Mouse (Mus musculus) MEL (cell line): ENCODE measurements at regions not wholly inside any gene's neighbourhood (a gene's known extent, or its start where the extent isn't known, plus 50 kb on each side); places are given as distances from the start of the nearest gene placed in this dataset.

Experiments
- DNase-seq: peaks from one replicate; pipeline ENCODE4 v3.0.0; 2011; ENCODE audit warnings: low read depth, low spot score
- H3K27ac ChIP-seq: 2 replicates; pipeline ENCODE4 v1.5.1; 2012; ENCODE audit warnings: low read depth, mild to moderate bottlenecking, control low read depth, low read length, moderate library complexity; ENCODE audit not compliant: control insufficient read depth
- H3K27me3 ChIP-seq, 2 experiments: fragments of 150-350 bp in 1 of 2; sonication (generic) in 1 of 2; 2 replicates each; pipeline ENCODE4 v1.6.1; 2012; ENCODE audit warnings: low read length in 2 of 2, mild to moderate bottlenecking in 2 of 2, improper control_type of control experiment in 1 of 2, moderate library complexity in 1 of 2; ENCODE audit not compliant: insufficient read depth in 2 of 2, control insufficient read depth in 1 of 2
- H3K36me3 ChIP-seq, 2 experiments: 2 replicates each; pipeline ENCODE4 v1.6.1; 2012 to 2014; ENCODE audit warnings: low read length in 2 of 2, improper control_type of control experiment in 1 of 2, inconsistent platforms in 1 of 2, mild to moderate bottlenecking in 1 of 2; ENCODE audit not compliant: insufficient read depth in 2 of 2, control insufficient read depth in 1 of 2
- H3K4me1 ChIP-seq, 2 experiments: fragments of 150-350 bp in 1 of 2; sonication (generic) in 1 of 2; 2 replicates each; pipeline ENCODE4 v1.6.1; 2012; ENCODE audit warnings: low read length in 2 of 2, improper control_type of control experiment in 1 of 2, mild to moderate bottlenecking in 1 of 2; ENCODE audit not compliant: insufficient read depth in 2 of 2, control insufficient read depth in 1 of 2
- H3K4me3 ChIP-seq, 2 experiments: fragments of 150-350 bp in 1 of 2; sonication (generic) in 1 of 2; 2 replicates each; pipeline ENCODE4 v1.5.1; 2012; ENCODE audit warnings: low read depth in 2 of 2, low read length in 2 of 2, mild to moderate bottlenecking in 2 of 2, moderate library complexity in 2 of 2, control low read depth in 1 of 2, improper control_type of control experiment in 1 of 2; ENCODE audit not compliant: control insufficient read depth in 1 of 2, insufficient read depth in 1 of 2
- H3K79me2 ChIP-seq: 2 replicates; pipeline ENCODE4 v1.6.1; 2012; ENCODE audit warnings: mild to moderate bottlenecking, low read length, moderate library complexity; ENCODE audit not compliant: control insufficient read depth, poor library complexity, insufficient read depth
- H3K9ac ChIP-seq: 2 replicates; pipeline ENCODE4 v1.6.1; 2012; ENCODE audit warnings: low read depth, mild to moderate bottlenecking, control low read depth, low read length, moderate library complexity; ENCODE audit not compliant: control insufficient read depth, poor library complexity, severe bottlenecking
- H3K9me3 ChIP-seq: fragments of 150-350 bp; sonication (generic); replicated peaks from 2 replicates; pipeline ENCODE4 v1.6.1; 2012; ENCODE audit warnings: mild to moderate bottlenecking, low read length, improper control_type of control experiment, moderate library complexity; ENCODE audit not compliant: insufficient read depth
- BHLHE40 ChIP-seq: IDR thresholded peaks from 2 replicates; pipeline ENCODE4 v1.6.1; 2012; ENCODE audit warnings: low read depth, mild to moderate bottlenecking, inconsistent platforms, low read length, improper control_type of control experiment, borderline replicate concordance
- CHD1 ChIP-seq: IDR thresholded peaks from 2 replicates; pipeline ENCODE4 v1.6.1; 2012; ENCODE audit warnings: low read depth, mild to moderate bottlenecking, inconsistent platforms, low read length, improper control_type of control experiment
- CHD2 ChIP-seq: IDR thresholded peaks from 2 replicates; pipeline ENCODE4 v1.6.1; 2011; ENCODE audit warnings: low read length, improper control_type of control experiment
- CTCF ChIP-seq, 3 experiments: IDR thresholded peaks in 2 of 3; conservative IDR thresholded peaks in 1 of 3; 2 replicates each; pipeline ENCODE4 v1.5.1; 2011 to 2012; ENCODE audit warnings: low read length in 3 of 3, low read depth in 2 of 3, mild to moderate bottlenecking in 2 of 3, improper control_type of control experiment in 1 of 3, inconsistent platforms in 1 of 3, mixed read lengths in 1 of 3, moderate library complexity in 1 of 3; ENCODE audit not compliant: control insufficient read depth in 1 of 3, insufficient read depth in 1 of 3, poor library complexity in 1 of 3, severe bottlenecking in 1 of 3
- EP300 ChIP-seq, 2 experiments: IDR thresholded peaks; 2 replicates each; pipeline ENCODE4 v1.6.1; 2011; ENCODE audit warnings: improper control_type of control experiment in 2 of 2, low read length in 2 of 2, low read depth in 1 of 2, mild to moderate bottlenecking in 1 of 2
- GABPA ChIP-seq: IDR thresholded peaks from 2 replicates; pipeline ENCODE4 v1.6.1; 2012; ENCODE audit warnings: low read depth, mild to moderate bottlenecking, inconsistent platforms, low read length, improper control_type of control experiment, moderate library complexity
- KAT2A ChIP-seq: conservative IDR thresholded peaks from 2 replicates; pipeline ENCODE4 v1.6.1; 2012; ENCODE audit warnings: low read depth, low read length, improper control_type of control experiment, inconsistent platforms
- MAFK ChIP-seq: IDR thresholded peaks from 2 replicates; pipeline ENCODE4 v1.6.1; 2011; ENCODE audit warnings: low read depth, mild to moderate bottlenecking, low read length, improper control_type of control experiment, borderline replicate concordance
- MAZ ChIP-seq: IDR thresholded peaks from 2 replicates; pipeline ENCODE4 v1.6.1; 2012; ENCODE audit warnings: low read depth, mild to moderate bottlenecking, inconsistent platforms, low read length, improper control_type of control experiment
- MEF2A ChIP-seq: IDR thresholded peaks from 2 replicates; pipeline ENCODE4 v1.6.1; 2014; ENCODE audit warnings: low read depth, mild to moderate bottlenecking, inconsistent platforms, low read length, improper control_type of control experiment; ENCODE audit not compliant: poor library complexity, insufficient replicate concordance, severe bottlenecking; ENCODE audit errors: extremely low read depth
- MXI1 ChIP-seq: IDR thresholded peaks from 2 replicates; pipeline ENCODE4 v1.6.1; 2011; ENCODE audit warnings: mild to moderate bottlenecking, low read depth, low read length, improper control_type of control experiment
- MYB ChIP-seq: IDR thresholded peaks from 2 replicates; pipeline ENCODE4 v1.6.1; 2011; ENCODE audit warnings: mild to moderate bottlenecking, low read depth, low read length, improper control_type of control experiment
- MYC ChIP-seq: IDR thresholded peaks from 2 replicates; pipeline ENCODE4 v1.6.1; 2011; ENCODE audit warnings: low read depth, mild to moderate bottlenecking, low read length, improper control_type of control experiment, moderate library complexity
- POLR2AphosphoS2 ChIP-seq: IDR thresholded peaks from 2 replicates; pipeline ENCODE4 v1.6.1; 2011; ENCODE audit warnings: low read length, improper control_type of control experiment
- POLR2AphosphoS5 ChIP-seq: IDR thresholded peaks from 2 replicates; pipeline ENCODE4 v1.6.1; 2012; ENCODE audit warnings: low read depth, borderline replicate concordance, mild to moderate bottlenecking, inconsistent platforms, low read length, moderate library complexity, mixed read lengths
- RAD21 ChIP-seq: IDR thresholded peaks from 2 replicates; pipeline ENCODE4 v1.6.1; 2011; ENCODE audit warnings: mild to moderate bottlenecking, low read depth, low read length, improper control_type of control experiment
- SIN3A ChIP-seq: IDR thresholded peaks from 2 replicates; pipeline ENCODE4 v1.6.1; 2012; ENCODE audit warnings: low read length, improper control_type of control experiment, inconsistent platforms
- TBP ChIP-seq: IDR thresholded peaks from 2 replicates; pipeline ENCODE4 v1.8.0; 2011; ENCODE audit warnings: low read depth, low read length, improper control_type of control experiment
- USF2 ChIP-seq, 2 experiments: IDR thresholded peaks; 2 replicates each; pipeline ENCODE4 v1.6.1; 2011 to 2012; ENCODE audit warnings: improper control_type of control experiment in 2 of 2, low read length in 2 of 2, borderline replicate concordance in 1 of 2, inconsistent platforms in 1 of 2, low read depth in 1 of 2, mild to moderate bottlenecking in 1 of 2; ENCODE audit not compliant: insufficient read depth in 1 of 2
- ZC3H11A ChIP-seq: IDR thresholded peaks from 2 replicates; pipeline ENCODE4 v1.6.1; 2012; ENCODE audit warnings: low read depth, mild to moderate bottlenecking, inconsistent platforms, low read length, improper control_type of control experiment
- ZKSCAN1 ChIP-seq: IDR thresholded peaks from 2 replicates; pipeline ENCODE4 v1.6.1; 2012; ENCODE audit warnings: low read depth, mild to moderate bottlenecking, inconsistent platforms, low read length, improper control_type of control experiment, moderate library complexity
- ZMIZ1 ChIP-seq: IDR thresholded peaks from 2 replicates; pipeline ENCODE4 v1.6.1; 2012; ENCODE audit warnings: low read depth, mild to moderate bottlenecking, inconsistent platforms, low read length, improper control_type of control experiment, moderate library complexity

DNA sequence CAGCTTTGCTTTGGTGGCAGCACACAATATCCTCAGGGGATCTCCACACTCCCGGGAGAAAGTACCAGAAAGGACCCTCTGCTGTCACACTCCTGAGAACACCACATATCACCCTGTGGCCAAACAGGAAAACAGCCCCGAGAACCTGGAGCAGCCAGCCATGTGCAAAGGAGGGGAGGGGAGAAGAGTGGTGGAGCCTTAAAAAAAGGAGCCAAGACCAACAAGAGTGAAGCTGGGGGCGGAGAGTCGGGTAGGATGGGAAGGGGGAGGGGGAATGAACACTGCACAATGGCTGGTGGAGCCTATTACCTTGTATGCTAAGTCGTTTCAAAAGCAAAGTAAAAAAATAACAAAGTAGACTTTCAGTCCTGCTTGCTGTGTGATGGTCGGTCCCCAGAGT lies 408.2 kb downstream of the Cdh26 start:
- no peak for DNase-seq
- no peak overlapping the region for H3K4me3 ChIP-seq
- TF ChIP-seq CHD2: no peak
- no peak for TF ChIP-seq POLR2AphosphoS5
- TF ChIP-seq TBP: no peak
- TF ChIP-seq ZC3H11A: no peak
- TF ChIP-seq MXI1: no peak
- no peaks in the 10 kb centered on the region for H3K79me2 ChIP-seq
- no peaks in the 10 kb centered on the region for H3K9me3 ChIP-seq
- H3K36me3 ChIP-seq: no peaks in the 10 kb centered on the region
- H3K27me3 ChIP-seq: no peaks in the 10 kb centered on the region
- H3K27ac ChIP-seq: no peak overlapping the region
- H3K9ac ChIP-seq: no peak overlapping the region
- H3K4me1 ChIP-seq: no peaks in the 10 kb centered on the region

DNA sequence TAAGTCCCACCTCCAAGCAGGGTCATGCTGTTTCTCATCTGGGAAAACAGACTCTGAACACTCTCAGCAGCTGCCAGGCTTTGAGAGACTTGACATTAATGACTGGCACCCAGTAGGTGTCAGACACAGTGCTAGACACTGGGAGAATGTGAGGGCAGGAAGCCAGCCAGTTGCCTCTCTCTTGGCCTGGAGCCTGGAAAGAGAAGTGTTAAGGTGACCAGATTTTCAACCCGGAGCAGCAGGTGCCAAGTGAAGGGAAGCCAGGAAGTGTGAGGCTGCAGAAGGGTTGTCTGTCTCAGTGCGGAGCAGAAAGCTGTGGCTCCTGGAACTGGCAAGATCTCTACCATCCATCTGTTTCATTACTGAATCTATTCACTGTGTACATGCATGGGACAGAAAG lies 410.6 kb downstream of the Cdh26 start:
- H3K36me3 ChIP-seq: no peaks in the 10 kb centered on the region
- no peak for DNase-seq
- no peaks in the 10 kb centered on the region for H3K27me3 ChIP-seq
- H3K27ac ChIP-seq: no peak overlapping the region
- TF ChIP-seq CTCF (IDR thresholded peaks at IDR 0.05 in 2 of 3, conservative IDR thresholded peaks at IDR 0.05 in 1 of 3; ENCODE audit: control insufficient read depth in 1 of 3, insufficient read depth in 1 of 3, low read depth in 2 of 3, low read length in 3 of 3, poor library complexity in 1 of 3, severe bottlenecking in 1 of 3) (no peak), POLR2AphosphoS2 (no peak), CHD2 (no peak), ZMIZ1 (no peak), ZC3H11A (no peak), ZKSCAN1 (no peak), BHLHE40 (no peak), MEF2A (no peak), MAZ (no peak), USF2 (IDR thresholded peaks at IDR 0.05; ENCODE audit: borderline replicate concordance in 1 of 2, insufficient read depth in 1 of 2, low read depth in 1 of 2, low read length in 2 of 2) (no peak), MYB (no peak)
- H3K79me2 ChIP-seq: no peaks in the 10 kb centered on the region
- H3K4me1 ChIP-seq: no peaks in the 10 kb centered on the region
- no peak overlapping the region for H3K9ac ChIP-seq
- H3K4me3 ChIP-seq: no peak overlapping the region
- no peaks in the 10 kb centered on the region for H3K9me3 ChIP-seq

DNA sequence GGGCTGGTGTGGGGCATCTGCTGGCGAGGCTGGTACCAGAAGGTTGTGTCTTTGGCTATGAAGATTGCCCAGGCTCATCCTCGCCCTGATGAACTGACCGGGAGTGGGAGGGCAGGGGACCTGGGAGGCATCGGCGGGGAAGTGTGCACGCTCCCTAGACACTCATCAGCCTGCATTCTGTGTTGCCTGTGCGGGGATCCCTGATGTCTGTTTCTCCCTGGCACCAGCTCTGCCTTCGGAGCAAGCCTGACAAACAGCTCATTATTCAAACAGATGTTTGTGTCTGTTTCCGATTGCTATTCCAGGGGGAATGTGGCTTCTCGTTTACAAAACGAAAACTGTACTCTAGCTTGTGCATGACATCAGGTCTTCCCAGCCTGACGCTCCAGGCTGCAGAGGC lies 412.3 kb downstream of the Cdh26 start:
- Histone ChIP-seq H3K4me1 (no peaks in the 10 kb centered on the region), H3K36me3 (no peaks in the 10 kb centered on the region), H3K9ac (no peak overlapping the region), H3K27me3 (no peaks in the 10 kb centered on the region), H3K9me3 (no peaks in the 10 kb centered on the region), H3K27ac (no peak overlapping the region), H3K4me3 (no peak overlapping the region), H3K79me2 (no peaks in the 10 kb centered on the region)
- TF ChIP-seq MXI1: no peak
- no peak for TF ChIP-seq KAT2A
- TF ChIP-seq ZMIZ1: no peak
- no peak for TF ChIP-seq MYB
- TF ChIP-seq EP300 (IDR thresholded peaks at IDR 0.05; ENCODE audit: low read depth in 1 of 2, low read length in 2 of 2): no peak
- TF ChIP-seq POLR2AphosphoS5: no peak
- no peak for TF ChIP-seq MYC
- TF ChIP-seq GABPA: no peak
- no peak for TF ChIP-seq MAFK
- no peak for TF ChIP-seq RAD21
- TF ChIP-seq USF2 (IDR thresholded peaks at IDR 0.05; ENCODE audit: borderline replicate concordance in 1 of 2, insufficient read depth in 1 of 2, low read depth in 1 of 2, low read length in 2 of 2): no peak
- no peak for TF ChIP-seq SIN3A
- no peak for TF ChIP-seq CHD2
- TF ChIP-seq ZKSCAN1: no peak
- TF ChIP-seq CHD1: no peak
- no peak for TF ChIP-seq POLR2AphosphoS2
- DNase-seq: no peak
